Mouse (Mus musculus) large intestine, adult 2 months (tissue): Measurements from ENCODE around the gene AU022252. TPM values are rescaled to one million over a fixed set of nuclear protein-coding genes. Genes with fewer than 3 reads are reported as not detected.

Experiments
- polyA plus RNA-seq: library from polyadenylated mRNA; depleted of rRNA; stranded (reverse); fragments of >200 nt; gene quantifications from 2 replicates; pipeline ENCODE4 v1.2.3, GENCODE M21; 2012; rRNA removed

Gene AU022252
- polyA plus RNA-seq, 1 experiment: 3.0 TPM

Other genes starting within 250 kb of the AU022252 start
- gene Slc2a1, start 124.0 kb downstream of the AU022252 start, polyA plus RNA-seq: 21.0 and 22.4 TPM in 2 replicates
- 5.4 and 12.8 TPM in 2 replicates for gene Zfp691, start 58.5 kb downstream of the AU022252 start, polyA plus RNA-seq
- 0.10 and 0.37 TPM in 2 replicates for gene Ermap, start 42.7 kb downstream of the AU022252 start, polyA plus RNA-seq
- gene Svbp, start 37.4 kb downstream of the AU022252 start, polyA plus RNA-seq: 23.6 and 35.1 TPM in 2 replicates
- 0.09 TPM in 1 of 2 replicates, not detected in the other for gene Tmem269, start 14.5 kb downstream of the AU022252 start, polyA plus RNA-seq
- gene P3h1, start 203 bp upstream of the AU022252 start, polyA plus RNA-seq: 5.0 and 5.6 TPM in 2 replicates
- not detected in 2 replicates for gene Cldn19, start 22.7 kb upstream of the AU022252 start, polyA plus RNA-seq
- 218 and 233 TPM in 2 replicates for gene Ybx1, start 61.9 kb upstream of the AU022252 start, polyA plus RNA-seq
- 24.5 and 25.4 TPM in 2 replicates for gene Ppih, start 87.8 kb upstream of the AU022252 start, polyA plus RNA-seq
- 0.11 and 0.14 TPM in 2 replicates for gene Ccdc30, start 182.8 kb upstream of the AU022252 start, polyA plus RNA-seq
- gene Ppcs, start 189.7 kb upstream of the AU022252 start, polyA plus RNA-seq: 16.4 and 25.5 TPM in 2 replicates
- 0.07 and 0.20 TPM in 2 replicates for gene Zmynd12, start 190.1 kb upstream of the AU022252 start, polyA plus RNA-seq